Mouse (Mus musculus): ENCODE measurements around the gene Ppil6.

DNA sequence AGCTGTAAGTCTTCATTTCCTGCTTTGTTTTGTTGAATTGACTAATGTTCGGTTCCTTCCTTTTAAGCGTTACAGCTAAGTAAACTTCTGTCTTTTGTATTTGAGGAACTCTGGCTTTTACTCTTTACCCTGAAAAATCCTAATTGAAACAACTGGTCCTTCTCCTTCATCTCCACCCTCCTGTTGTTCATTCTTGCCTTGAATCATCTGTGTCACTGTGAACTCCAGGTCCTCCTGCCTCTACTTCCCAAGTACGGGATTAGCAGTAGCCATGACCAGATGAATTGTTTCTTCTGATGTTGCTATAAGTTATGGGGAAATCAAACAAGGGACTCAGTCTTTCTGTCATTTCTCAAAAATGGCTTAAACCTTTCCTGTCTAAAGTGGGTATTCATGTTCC is 33.1 kb downstream of the Ppil6 start:
- TF ChIP-seq CTCF (IDR thresholded peaks at IDR 0.05; ENCODE audit: borderline replicate concordance, control insufficient read depth, extremely low read depth, insufficient read depth, low read length, poor library complexity) (no peak), POLR2A (IDR thresholded peaks at IDR 0.05; ENCODE audit: control insufficient read depth, extremely low read depth, insufficient read depth, low read length, poor library complexity) (no peak)

All from thymus, adult 2 months (tissue).